Mouse (Mus musculus): Measurements from ENCODE around the gene Rhno1. TPM values are rescaled to one million over a fixed set of nuclear protein-coding genes. Genes with fewer than 3 reads are reported as not detected.

The Rhno1 gene
- total RNA-seq, 2 experiments from 2014 or later = 20.4 to 20.8 TPM

GRCm38 (mm10) chr6:128361901-128362300, 810 bp downstream of the Rhno1 start:
- no peak for DNase-seq

DNA sequence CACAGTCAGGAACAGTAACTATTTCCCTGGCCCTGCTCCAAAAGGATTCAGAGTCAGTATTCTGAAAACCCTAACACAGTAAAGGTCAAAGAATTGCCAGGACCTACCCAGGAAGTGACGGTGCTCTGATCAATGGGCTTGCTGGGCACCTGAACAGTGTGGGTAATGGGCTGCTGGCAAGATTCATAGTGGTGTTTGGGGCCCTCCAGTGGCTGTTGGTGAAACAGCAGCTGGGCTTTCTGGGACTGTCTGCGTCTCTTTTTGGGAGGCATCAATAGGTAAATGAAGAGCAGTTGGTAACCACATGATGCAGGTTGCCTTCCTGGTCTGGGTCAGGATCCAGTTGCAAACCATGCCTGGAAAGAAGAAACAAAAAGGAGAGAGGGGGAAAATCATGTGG, 3.7 kb downstream of the Rhno1 start:
- peak; percentile 69 to 77 for DNase-seq

DNA sequence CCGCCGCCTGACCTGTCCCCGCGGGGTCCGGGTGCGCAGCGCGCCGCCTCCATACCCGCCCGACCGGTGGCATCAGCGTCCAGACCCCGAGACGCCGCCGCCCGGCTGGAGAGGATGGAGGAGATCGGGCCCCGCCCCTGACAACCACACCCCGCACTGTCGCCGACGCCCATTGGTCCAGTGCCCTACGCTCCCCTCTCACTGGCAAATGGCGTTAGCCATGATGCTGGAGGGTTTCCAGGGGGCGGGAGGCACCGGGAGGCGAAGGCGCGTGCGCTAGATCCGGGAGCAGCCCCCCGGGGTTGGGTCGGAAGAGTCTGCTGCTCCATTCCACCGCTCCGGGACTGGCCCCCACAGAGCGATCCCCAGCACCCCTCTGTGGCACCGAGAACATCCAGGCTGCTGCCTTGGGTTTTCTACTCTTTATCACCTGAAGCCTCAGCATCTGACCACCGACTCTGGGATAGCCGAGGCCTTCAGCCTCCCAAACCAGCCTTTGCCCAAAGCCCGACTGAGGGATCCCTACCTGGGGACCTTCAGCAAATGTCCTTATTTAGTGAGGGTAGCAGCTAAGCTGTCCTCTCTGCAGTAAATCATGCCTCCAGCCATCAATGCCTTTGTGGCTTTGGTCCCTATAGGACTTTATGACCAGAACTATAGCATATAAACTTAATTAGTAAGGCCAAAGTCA, 6.8 kb downstream of the Rhno1 start, which contains the start of gene Tulp3:
TSS of gene Tulp3 (minus strand) at position 126 of the 691 bp plus-strand sequence.
- DNase-seq = peak; percentile 97

DNA sequence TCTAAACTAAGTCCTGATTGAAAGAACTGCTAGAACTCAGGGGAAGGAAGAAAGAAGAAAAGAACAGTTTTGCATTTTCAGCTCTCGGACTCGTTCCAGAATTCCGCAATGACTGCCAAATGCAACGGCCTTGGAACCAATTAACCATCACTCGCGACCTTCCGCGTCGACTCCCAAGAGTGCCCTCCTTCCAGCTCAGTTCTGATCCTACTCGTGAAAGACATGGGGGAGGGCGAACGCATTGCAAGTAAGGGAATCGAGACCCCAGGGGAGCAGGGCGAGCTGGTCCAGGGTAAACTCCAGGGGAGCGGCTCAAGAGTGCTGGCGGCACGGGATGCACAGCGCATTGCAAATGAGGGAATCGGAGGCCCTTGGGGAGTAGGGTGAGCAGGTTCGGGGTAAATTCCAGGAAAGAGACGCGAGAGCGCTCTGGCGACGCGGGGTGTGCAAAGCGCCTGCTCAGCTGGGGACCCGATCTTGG, 7.5 kb downstream of the Rhno1 start:
- DNase-seq = peak; percentile 57 to 66

GRCm38 (mm10) chr6:128354140-128354539, 8.6 kb downstream of the Rhno1 start:
- no peak for DNase-seq

DNA sequence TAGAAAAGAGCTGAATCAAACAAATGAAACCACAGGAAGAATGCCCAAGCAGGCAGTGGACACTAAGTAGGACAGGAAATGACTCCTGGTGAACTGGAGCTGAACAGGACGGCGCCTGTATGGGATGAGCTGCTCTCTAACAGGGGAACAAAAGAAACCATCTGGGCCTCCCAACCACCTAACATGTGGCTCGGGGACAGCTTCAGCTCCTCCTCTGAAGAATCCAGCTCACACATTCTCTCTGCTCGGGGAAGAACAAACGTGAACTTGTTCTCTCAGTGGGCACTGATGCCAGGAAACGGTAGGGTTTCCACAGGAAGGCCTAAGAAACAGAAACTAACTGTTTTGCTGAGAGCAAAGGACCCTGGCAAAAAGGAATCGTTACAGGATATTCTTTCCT, 13.0 kb downstream of the Rhno1 start:
- DNase-seq = peak in 1 of 2 experiments; percentile 29

- no peak for DNase-seq
Observed at GRCm38 (mm10) chr6:128346782-128347181, 15.9 kb downstream of the Rhno1 start.

- DNase-seq = no peak
Observed at GRCm38 (mm10) chr6:128345623-128346022, 17.1 kb downstream of the Rhno1 start.

DNA sequence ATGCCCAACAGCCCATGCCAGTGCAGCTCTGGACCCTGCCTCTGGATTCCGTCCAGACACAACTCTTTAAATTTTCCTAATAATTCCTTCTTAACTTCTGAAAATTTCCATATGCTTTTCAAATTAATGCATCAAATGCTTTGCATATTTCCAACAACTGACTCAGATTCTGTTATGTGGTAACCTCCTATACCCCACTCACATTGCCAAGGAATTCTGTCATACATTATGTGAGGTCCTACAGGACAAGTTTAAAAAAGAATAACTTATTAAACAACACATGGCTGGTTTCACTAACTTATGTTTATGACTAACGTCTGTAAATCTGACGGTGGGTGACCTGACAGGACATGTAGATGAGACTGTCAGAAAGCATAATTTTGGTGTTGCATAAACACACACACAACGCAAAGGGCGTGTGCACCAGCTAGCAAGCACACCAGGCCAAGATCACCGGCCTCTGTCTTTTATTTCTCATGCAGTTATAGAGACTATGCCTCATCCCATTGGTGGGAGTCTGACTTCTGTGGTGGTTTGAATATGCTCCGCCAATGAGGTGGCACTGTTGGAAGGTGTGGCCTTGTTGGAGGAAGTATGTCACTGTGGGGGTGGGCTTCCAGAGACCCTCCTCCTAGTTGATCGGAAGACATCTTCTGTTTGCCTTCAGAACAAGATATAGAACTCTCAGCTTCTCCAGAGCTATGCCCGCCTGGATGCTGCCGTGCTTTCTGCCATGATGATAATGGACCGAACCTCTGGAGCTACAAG, 20.6 kb downstream of the Rhno1 start:
- no peak for DNase-seq

DNA sequence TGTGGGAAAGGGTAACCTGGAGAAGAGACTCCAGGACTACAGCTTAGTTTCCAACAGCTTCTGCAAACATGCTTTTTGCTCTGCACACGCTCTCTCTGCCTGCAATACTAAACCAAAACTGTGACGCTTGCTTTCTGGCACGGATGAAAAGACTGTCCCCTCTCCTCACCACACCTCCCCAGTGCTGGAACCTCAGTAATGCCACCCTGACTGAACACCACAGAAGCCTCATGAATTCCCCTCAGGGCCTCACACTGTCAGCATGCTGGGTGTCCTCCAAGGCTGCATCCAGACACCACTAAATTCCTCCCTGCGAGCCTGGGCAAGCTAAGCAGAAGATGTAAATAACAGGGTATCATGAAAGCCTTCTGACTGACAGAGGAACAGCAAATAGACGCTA, 23.8 kb downstream of the Rhno1 start:
- DNase-seq = no peak

DNA sequence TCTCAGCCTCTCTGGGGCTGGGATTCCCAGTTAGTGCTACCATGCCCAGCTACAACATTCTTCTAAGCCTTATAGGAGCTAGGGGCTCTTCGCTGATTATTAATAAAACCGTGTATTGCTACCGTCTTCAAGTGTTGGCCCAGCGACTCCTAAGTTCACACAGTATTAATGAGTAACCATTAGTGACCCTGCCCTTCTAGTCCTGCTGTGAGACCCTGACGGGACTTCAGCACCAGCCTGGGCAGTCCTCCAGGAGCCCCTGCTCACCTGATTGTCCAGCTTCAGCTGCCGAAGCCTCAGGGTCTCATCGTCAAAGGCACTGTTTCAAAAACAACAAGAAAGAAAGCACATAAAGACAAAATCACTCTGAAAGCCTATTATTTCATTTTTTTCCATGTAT, 25.2 kb downstream of the Rhno1 start:
- DNase-seq = no peak

- peak; percentile 56 to 59 for DNase-seq
Observed at GRCm38 (mm10) chr6:128334397-128335124, 28.1 kb downstream of the Rhno1 start.

GRCm38 (mm10) chr6:128318317-128318716, 44.4 kb downstream of the Rhno1 start:
- peak in 1 of 2 experiments; percentile 26 for DNase-seq

GRCm38 (mm10) chr6:128315597-128315996, 47.1 kb downstream of the Rhno1 start:
- DNase-seq = no peak

DNA sequence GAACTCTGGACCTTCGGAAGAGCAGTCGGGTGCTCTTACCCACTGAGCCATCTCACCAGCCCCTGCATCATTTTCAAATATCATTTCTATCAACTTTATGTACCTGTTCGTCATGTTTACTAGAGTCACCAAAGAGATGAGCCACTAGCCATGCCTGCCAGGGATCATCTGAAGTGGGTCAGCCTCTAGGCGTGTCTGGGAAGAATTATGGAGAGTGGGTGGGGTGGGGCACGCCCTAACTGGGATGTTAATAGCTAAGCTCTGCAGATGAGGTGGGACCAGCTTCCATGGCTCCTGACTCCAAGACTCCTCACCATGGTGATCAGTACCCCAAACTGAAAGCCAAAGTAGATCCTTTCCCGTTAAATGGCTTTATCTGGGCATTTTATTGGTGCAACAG, 47.9 kb downstream of the Rhno1 start:
- DNase-seq = no peak

DNA sequence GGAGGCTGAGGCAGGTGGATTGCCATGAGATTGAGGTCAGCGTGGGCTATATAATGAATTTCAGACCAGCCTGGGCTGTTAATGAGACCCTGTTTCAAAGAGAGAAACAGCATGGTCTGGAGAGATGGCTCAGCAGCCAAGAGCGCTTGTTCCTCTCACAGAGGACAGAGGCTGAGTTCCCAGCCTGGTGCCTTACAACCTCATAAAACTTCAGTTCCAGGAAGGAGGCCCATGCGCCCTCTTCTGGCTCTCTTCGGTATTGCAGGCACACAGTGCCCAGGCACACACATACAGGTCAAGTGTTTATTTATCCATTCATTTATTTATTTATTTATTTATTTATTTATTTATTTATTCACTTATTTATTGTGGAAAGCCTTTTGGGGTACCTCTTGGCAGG, 54.4 kb downstream of the Rhno1 start:
- DNase-seq = peak; percentile 35 to 39

Other genes starting within 250 kb of the Rhno1 start
- 10 to 100 TPM; 52.5 to 52.8 TPM for gene Tspan9, start 219.3 kb downstream of the Rhno1 start, total RNA-seq (2021)
- 1 to 10 TPM in 1 of 2 experiments, under 1 TPM in 1; 0.57 to 1.1 TPM for gene Tead4, start 62.1 kb downstream of the Rhno1 start, total RNA-seq (2021)
- gene Tulp3, start 7.1 kb downstream of the Rhno1 start, total RNA-seq (2021) = 10 to 100 TPM; 19.6 to 24.0 TPM
- 1 to 10 TPM; 1.6 to 2.2 TPM for gene Foxm1, start 56 bp upstream of the Rhno1 start, total RNA-seq (2021)
- 1 to 10 TPM in 1 of 2 experiments, under 1 TPM in 1; 0.68 to 1.5 TPM for gene Tex52, start 12.5 kb upstream of the Rhno1 start, total RNA-seq (2021)
- not detected for gene Gm44596, start 12.6 kb upstream of the Rhno1 start, total RNA-seq (2021)
- gene Nrip2, start 36.4 kb upstream of the Rhno1 start, total RNA-seq (2021) = 10 to 100 TPM; 16.0 to 18.1 TPM
- gene Itfg2, start 62.0 kb upstream of the Rhno1 start, total RNA-seq (2021) = 10 to 100 TPM; 18.2 to 25.4 TPM
- 100 to 1,000 TPM; 123 to 134 TPM for gene Fkbp4, start 75.8 kb upstream of the Rhno1 start, total RNA-seq (2021)
- not detected for gene Pzp, start 163.8 kb upstream of the Rhno1 start, total RNA-seq (2021)
- gene A2ml1, start 218.7 kb upstream of the Rhno1 start, total RNA-seq (2021) = 10 to 100 TPM; 12.1 to 13.3 TPM